Mouse (Mus musculus) ES-Bruce4 (cell line): ENCODE measurements around the gene Cirbp.

Experiments
- CTCF ChIP-seq: IDR thresholded peaks from one replicate; pipeline ENCODE4 v1.8.1; 2011; ENCODE audit warnings: low read depth, low read length
- EP300 ChIP-seq: IDR thresholded peaks from 2 replicates; pipeline ENCODE4 v1.6.1; 2011; ENCODE audit warnings: low read depth, low read length; ENCODE audit not compliant: insufficient read depth
- POLR2A ChIP-seq: IDR thresholded peaks from one replicate; pipeline ENCODE4 v1.8.1; 2011; ENCODE audit warnings: low read length; ENCODE audit not compliant: insufficient read depth

DNA sequence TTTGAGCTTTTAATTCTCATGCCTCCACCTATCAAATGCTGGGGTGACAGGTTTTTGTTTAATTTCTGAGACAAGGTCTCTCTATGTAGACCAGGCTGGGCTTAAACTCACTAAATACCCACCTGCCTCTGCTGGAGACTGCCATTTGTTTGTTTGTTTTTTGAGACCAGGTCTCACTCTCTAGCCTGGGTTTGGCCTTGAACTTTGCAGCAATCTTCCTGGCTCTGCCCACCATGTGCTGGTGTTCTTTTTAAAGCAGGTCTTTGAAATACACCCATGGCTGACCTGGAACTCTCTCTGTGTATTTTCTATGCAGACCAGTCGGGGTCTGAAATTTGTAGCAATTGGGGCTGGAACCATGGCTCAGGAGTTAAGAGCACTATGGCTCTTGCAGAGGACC, 30.1 kb upstream of the Cirbp start:
- TF ChIP-seq CTCF (no peak), POLR2A (no peak), EP300 (no peak)
